Mouse (Mus musculus) cerebellum, adult 11-12 months (tissue): ENCODE data around the gene Cidec.
A peak's percentile ranks its signal among the peaks of the same experiment; 100 is the strongest.

Experiments used
- DNase-seq: peaks from one replicate; pipeline ENCODE4 v3.0.0; 2022

The Cidec gene

GRCm38 (mm10) chr6:113404649-113405448 lies 30.7 kb downstream of the Cidec start:
- DNase-seq, result no peak

- no peak for DNase-seq
Measured at GRCm38 (mm10) chr6:113402094-113402493, 33.5 kb downstream of the Cidec start.

GRCm38 (mm10) chr6:113396270-113397030 lies 39.1 kb downstream of the Cidec start:
- no peak for DNase-seq

- no peak for DNase-seq
Measured at GRCm38 (mm10) chr6:113395501-113395900, 40.1 kb downstream of the Cidec start.

GRCm38 (mm10) chr6:113394811-113395210 lies 40.7 kb downstream of the Cidec start:
- DNase-seq, result no peak

GRCm38 (mm10) chr6:113393951-113394350 lies 41.6 kb downstream of the Cidec start:
- no peak for DNase-seq

- peak; percentile 52 for DNase-seq
Measured at GRCm38 (mm10) chr6:113392387-113393071, 43.0 kb downstream of the Cidec start.

GRCm38 (mm10) chr6:113392015-113392386 lies 43.6 kb downstream of the Cidec start:
- no peak for DNase-seq

- no peak for DNase-seq
Measured at GRCm38 (mm10) chr6:113390715-113391114, 44.8 kb downstream of the Cidec start.

GRCm38 (mm10) chr6:113388960-113389359 lies 46.6 kb downstream of the Cidec start, which contains the start of gene Ttll3:
Ttll3 (plus strand) TSS chr6:113389260.
- DNase-seq, result no peak

- peak; percentile 30 for DNase-seq
Measured at GRCm38 (mm10) chr6:113386025-113386424, 49.5 kb downstream of the Cidec start.

- no peak for DNase-seq
Measured at GRCm38 (mm10) chr6:113385160-113385714, 50.3 kb downstream of the Cidec start.

- peak; percentile 39 for DNase-seq
Measured at GRCm38 (mm10) chr6:113384351-113384927, 51.1 kb downstream of the Cidec start.

GRCm38 (mm10) chr6:113380480-113380879 lies 55.1 kb downstream of the Cidec start:
- no peak for DNase-seq

GRCm38 (mm10) chr6:113379246-113379645 lies 56.3 kb downstream of the Cidec start:
- no peak for DNase-seq

- DNase-seq, result peak; percentile 92
Measured at GRCm38 (mm10) chr6:113377496-113378385, 57.8 kb downstream of the Cidec start, which contains the start of the genes Tada3 and Arpc4. Tada3 (minus strand) TSS chr6:113377883. Arpc4 (plus strand) TSS chr6:113378115.

- no peak for DNase-seq
Measured at GRCm38 (mm10) chr6:113377172-113377495, 58.4 kb downstream of the Cidec start.
